Mouse (Mus musculus) thymus, postnatal 0 days (tissue): Measurements from ENCODE around the gene Hdc. TPM values are rescaled to one million over a fixed set of nuclear protein-coding genes. Genes with fewer than 3 reads are reported as not detected.

ENCODE experiments used
- DNase-seq: peaks from one replicate; pipeline ENCODE4 v3.0.0-alpha.2; 2015; ENCODE audit warnings: low spot score
- polyA plus RNA-seq: library from polyadenylated mRNA; unstranded; fragments of >200 nt; fragmentation: Nextera tagmentation; extraction: Ambion mirVana; gene quantifications from 2 replicates; pipeline ENCODE4 v1.2.1, GENCODE M21; 2015

The Hdc gene
- polyA plus RNA-seq, 1 experiment from 2014 or later = 13.3 TPM

- no peak for DNase-seq
Observed at GRCm38 (mm10) chr2:126553291-126553639, 65.8 kb downstream of the Hdc start.

DNA sequence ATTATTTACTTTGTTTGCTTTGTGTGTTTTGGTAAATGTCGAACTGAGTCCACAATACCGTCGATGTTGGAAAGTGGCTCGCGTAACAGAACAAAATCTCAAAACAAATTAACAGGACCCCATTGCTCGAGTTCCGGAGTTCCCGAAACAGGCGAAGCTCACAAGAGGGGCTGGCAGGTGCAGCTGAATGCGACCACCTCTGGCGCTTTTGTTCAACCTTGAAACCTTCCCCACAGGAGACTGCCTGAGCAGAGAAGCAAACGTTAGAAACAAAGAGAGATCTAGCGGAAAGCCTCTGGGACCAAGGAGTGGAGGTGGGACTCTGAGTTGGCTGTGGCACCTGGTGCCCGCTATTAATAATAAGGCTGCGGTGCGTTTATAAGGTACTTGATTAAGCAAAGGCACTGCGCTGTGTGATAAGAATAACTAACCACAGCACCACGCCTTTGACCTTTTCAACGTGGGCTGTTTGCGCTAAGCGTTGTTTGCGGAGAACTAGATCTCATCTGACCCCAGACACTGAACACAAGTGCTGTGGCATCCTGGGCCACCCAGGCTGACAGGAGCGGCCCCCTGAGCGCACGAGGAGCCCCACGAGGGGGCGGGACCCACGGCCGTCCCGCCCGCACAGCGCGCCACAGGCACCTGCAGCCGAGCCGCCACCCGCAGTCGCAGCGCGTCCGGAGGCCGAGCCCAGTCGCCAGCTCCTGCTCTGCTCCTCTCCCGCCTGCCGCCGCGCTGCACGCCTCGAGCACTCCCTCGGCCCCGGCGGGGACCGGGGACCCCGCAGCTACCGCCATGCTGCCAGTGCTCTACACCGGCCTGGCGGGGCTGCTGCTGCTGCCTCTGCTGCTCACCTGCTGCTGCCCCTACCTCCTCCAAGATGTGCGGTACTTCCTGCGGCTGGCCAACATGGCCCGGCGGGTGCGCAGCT is 66.5 kb downstream of the Hdc start, which contains the start of gene Slc27a2:
Gene Slc27a2, plus strand, starts transcription at position 51 of the 934 bp plus-strand sequence.
- peak; percentile 61 for DNase-seq

GRCm38 (mm10) chr2:126551896-126552295 is 67.2 kb downstream of the Hdc start:
- DNase-seq = no peak

GRCm38 (mm10) chr2:126551244-126551890 is 67.7 kb downstream of the Hdc start:
- DNase-seq = no peak

- no peak for DNase-seq
Observed at GRCm38 (mm10) chr2:126549681-126550080, 69.4 kb downstream of the Hdc start.

GRCm38 (mm10) chr2:126546392-126546791 is 72.7 kb downstream of the Hdc start:
- no peak for DNase-seq

DNA sequence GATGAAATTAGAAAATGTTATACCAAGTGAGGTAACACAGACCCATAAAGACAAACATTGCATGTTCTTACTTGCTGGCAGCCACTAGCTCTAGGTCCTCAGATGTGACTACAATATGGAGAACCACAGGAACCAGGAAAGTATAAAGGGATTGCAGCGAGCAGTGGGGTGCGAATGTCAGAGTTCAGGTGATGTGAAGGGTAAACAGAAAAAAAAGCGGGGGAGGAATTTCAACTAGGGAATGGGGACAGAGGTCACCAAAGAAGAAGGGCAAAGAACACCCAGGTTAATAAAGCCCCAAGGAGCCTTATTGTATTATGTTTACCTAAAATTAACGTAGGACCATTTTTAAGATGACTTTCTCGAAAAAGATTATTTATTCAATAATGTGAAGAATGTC is 73.8 kb downstream of the Hdc start:
- no peak for DNase-seq

Other genes starting within 250 kb of the Hdc start
- 8.5 and 9.0 TPM in 2 replicates for gene Atp8b4, start 118.6 kb downstream of the Hdc start, polyA plus RNA-seq
- gene Slc27a2, start 66.9 kb downstream of the Hdc start, polyA plus RNA-seq = 2.7 and 2.8 TPM in 2 replicates
- 66.1 and 66.7 TPM in 2 replicates for gene Gabpb1, start 57.0 kb upstream of the Hdc start, polyA plus RNA-seq
- gene Usp8, start 88.0 kb upstream of the Hdc start, polyA plus RNA-seq = 23.0 and 27.7 TPM in 2 replicates
- 2.9 and 3.6 TPM in 2 replicates for gene Usp50, start 164.2 kb upstream of the Hdc start, polyA plus RNA-seq